Mouse (Mus musculus) liver, postnatal 0 days (tissue): Measurements from ENCODE around the gene St3gal5. TPM values are rescaled to one million over a fixed set of nuclear protein-coding genes. Genes with fewer than 3 reads are reported as not detected.
"Not testable (repeated sequence)": the region's sequence is repeated elsewhere in the genome, so short reads cannot be mapped to it uniquely, and the experiment has no call there.

Source experiments
- ATAC-seq: fragments of 200-750 bp; cut with Nextera tagmentation; 2 replicates; pipeline ENCODE4 v1.8.0; 2017; ENCODE audit warnings: mild to moderate bottlenecking, moderate library complexity
- DNase-seq: peaks from one replicate; pipeline ENCODE4 v3.0.0-alpha.2; 2016
- H3K27ac ChIP-seq: fragments of 300-500 bp; sonication (generic); 2 replicates; pipeline ENCODE4 v1.5.1; 2014; ENCODE audit warnings: antibody characterized with exemption, moderate library complexity, mild to moderate bottlenecking, low read depth
- H3K27me3 ChIP-seq: fragments of 300-500 bp; sonication (generic); 2 replicates; pipeline ENCODE4 v1.6.1; 2014; ENCODE audit warnings: low read length, control low read depth, mixed read lengths; ENCODE audit not compliant: insufficient read depth
- H3K36me3 ChIP-seq: fragments of 300-500 bp; sonication (generic); replicated peaks from 2 replicates; pipeline ENCODE4 v1.6.1; 2014; ENCODE audit warnings: mild to moderate bottlenecking, control low read depth, low read length, moderate library complexity, mixed read lengths; ENCODE audit not compliant: insufficient read depth
- H3K4me1 ChIP-seq: fragments of 300-500 bp; sonication (generic); 2 replicates; pipeline ENCODE4 v1.6.1; 2014; ENCODE audit warnings: antibody characterized with exemption, mild to moderate bottlenecking, control low read depth; ENCODE audit not compliant: insufficient read depth
- H3K4me2 ChIP-seq: fragments of 300-500 bp; sonication (generic); 2 replicates; pipeline ENCODE4 v1.6.1; 2014; ENCODE audit warnings: low read depth, mild to moderate bottlenecking, low read length, moderate library complexity, mixed read lengths
- H3K4me3 ChIP-seq: fragments of 300-500 bp; sonication (generic); 2 replicates; pipeline ENCODE4 v1.5.1; 2014; ENCODE audit warnings: low read depth, low read length
- H3K9ac ChIP-seq: fragments of 300-500 bp; sonication (generic); replicated peaks from 2 replicates; pipeline ENCODE4 v1.6.1; 2014; ENCODE audit warnings: mild to moderate bottlenecking, moderate library complexity
- H3K9me3 ChIP-seq: fragments of 300-500 bp; sonication (generic); 2 replicates; pipeline ENCODE4 v1.6.1; 2016; ENCODE audit warnings: mild to moderate bottlenecking, control low read depth, low read length, mixed read lengths
- CTCF ChIP-seq: sonication (generic); IDR thresholded peaks from 2 replicates; pipeline ENCODE4 v1.5.1; 2016; ENCODE audit warnings: antibody characterized with exemption, low read depth
- EP300 ChIP-seq: IDR thresholded peaks from 2 replicates; pipeline ENCODE4 v1.6.1; 2016; ENCODE audit warnings: antibody characterized with exemption, low read depth, mild to moderate bottlenecking
- WGBS: fragments of 180-500 bp; shearing (Covaris S2); extraction: QIAGEN DNeasy Blood & Tissue Kit; methylation state at CpG from one replicate; pipeline ENCODE4 v1.1.7; 2014; ENCODE audit not compliant: insufficient replicate concordance; 5-methylcytosine and 5-hydroxymethylcytosine counted together
- polyA plus RNA-seq: library from polyadenylated mRNA; unstranded; fragments of >200 nt; fragmentation: Nextera tagmentation; extraction: Ambion mirVana; gene quantifications from 2 replicates; pipeline ENCODE4 v1.2.1, GENCODE M21; 2015

The St3gal5 gene
- polyA plus RNA-seq, 1 experiment from 2014 or later: 212 TPM

- peaks cover 10% of the 10 kb centered on the region for H3K9me3 ChIP-seq
- H3K9ac ChIP-seq: no peak overlapping the region
- H3K4me2 ChIP-seq: no peak overlapping the region
- H3K4me1 ChIP-seq: no peaks in the 10 kb centered on the region
- DNase-seq (no peak), ATAC-seq (no peak)
- no peaks in the 10 kb centered on the region for H3K27me3 ChIP-seq
- no peak overlapping the region for H3K27ac ChIP-seq
- WGBS: 96% methylated on average over 4 of the region's 4 CpGs
- H3K36me3 ChIP-seq: peaks cover 96% of the 10 kb centered on the region
- H3K4me3 ChIP-seq: no peak overlapping the region
- no peak for TF ChIP-seq CTCF
Observed at GRCm38 (mm10) chr6:72148721-72149120, 51.3 kb downstream of the St3gal5 start.

GRCm38 (mm10) chr6:72149797-72150196 lies 52.4 kb downstream of the St3gal5 start:
- Histone ChIP-seq H3K4me1 (no peaks in the 10 kb centered on the region), H3K4me2 (no peak overlapping the region), H3K9ac (no peak overlapping the region), H3K36me3 (peaks cover 91% of the 10 kb centered on the region), H3K4me3 (no peak overlapping the region), H3K27ac (no peak overlapping the region), H3K27me3 (no peaks in the 10 kb centered on the region), H3K9me3 (peaks cover 10% of the 10 kb centered on the region)
- no peak for TF ChIP-seq EP300
- TF ChIP-seq CTCF: peak; percentile 55
- 96% methylated on average over 3 of the region's 3 CpGs for WGBS
- DNase-seq: no peak
- no peak for ATAC-seq

GRCm38 (mm10) chr6:72152707-72153106 lies 55.3 kb downstream of the St3gal5 start:
- Histone ChIP-seq H3K27me3 (no peaks in the 10 kb centered on the region), H3K27ac (no peak overlapping the region), H3K9ac (no peak overlapping the region), H3K4me3 (no peak overlapping the region), H3K4me1 (no peaks in the 10 kb centered on the region), H3K4me2 (no peak overlapping the region), H3K36me3 (peaks cover 77% of the 10 kb centered on the region), H3K9me3 (peaks cover 10% of the 10 kb centered on the region)
- DNase-seq (no peak), ATAC-seq (no peak)
- no peak for TF ChIP-seq EP300
- TF ChIP-seq CTCF: no peak
- 79% methylated on average over 7 of the region's 7 CpGs for WGBS

GRCm38 (mm10) chr6:72153455-72153854 lies 56.1 kb downstream of the St3gal5 start:
- Histone ChIP-seq H3K27ac (no peak overlapping the region), H3K4me2 (no peak overlapping the region), H3K4me3 (no peak overlapping the region), H3K36me3 (peaks cover 70% of the 10 kb centered on the region), H3K9me3 (peaks cover 10% of the 10 kb centered on the region), H3K4me1 (no peaks in the 10 kb centered on the region), H3K27me3 (no peaks in the 10 kb centered on the region), H3K9ac (no peak overlapping the region)
- WGBS: 55% methylated on average over 11 of the region's 11 CpGs
- 0 out of 2 replicates have a peak, but pooled peaks have one; percentile 9 for ATAC-seq
- no peak for DNase-seq
- no peak for TF ChIP-seq CTCF
- TF ChIP-seq EP300: no peak

- not testable (repeated sequence) for DNase-seq, H3K4me3 ChIP-seq, H3K9ac ChIP-seq, H3K27ac ChIP-seq, H3K9me3 ChIP-seq, H3K4me2 ChIP-seq, H3K4me1 ChIP-seq, H3K27me3 ChIP-seq
- H3K36me3 ChIP-seq: peaks cover 64% of the 10 kb centered on the region
- peak; percentile 15; the same call in 1 of the 2 replicates for ATAC-seq
- WGBS: 67% methylated on average over 5 of the region's 5 CpGs
Observed at GRCm38 (mm10) chr6:72154008-72154407, 56.6 kb downstream of the St3gal5 start.

GRCm38 (mm10) chr6:72154938-72155531 lies 57.6 kb downstream of the St3gal5 start:
- peaks cover 54% of the 10 kb centered on the region for H3K36me3 ChIP-seq
- WGBS: 85% methylated on average over 7 of the region's 7 CpGs
- ATAC-seq: no peak; the same call in 1 of the 2 replicates

GRCm38 (mm10) chr6:72155649-72156048 lies 58.3 kb downstream of the St3gal5 start:
- no peak for DNase-seq
- Histone ChIP-seq H3K4me1 (peaks cover 5% of the 10 kb centered on the region; the same call in 1 of the 2 replicates), H3K4me3 (no peak overlapping the region), H3K9ac (no peak overlapping the region), H3K36me3 (peaks cover 48% of the 10 kb centered on the region), H3K9me3 (no peaks in the 10 kb centered on the region), H3K27ac (no peak overlapping the region), H3K27me3 (no peaks in the 10 kb centered on the region), H3K4me2 (no peak overlapping the region)
- TF ChIP-seq CTCF (no peak), EP300 (no peak)
- 71% methylated on average over 8 of the region's 8 CpGs for WGBS
- peak; percentile 7; the same call in 1 of the 2 replicates for ATAC-seq

More at GRCm38 (mm10) chr6:72154938-72155531, 57.6 kb downstream of the St3gal5 start:
- H3K27me3 ChIP-seq: no peaks in the 10 kb centered on the region
- TF ChIP-seq CTCF (no peak), EP300 (no peak)
- no peak for DNase-seq
- H3K27ac ChIP-seq: no peak overlapping the region
- peaks cover 1% of the 10 kb centered on the region; the same call in 1 of the 2 replicates for H3K4me1 ChIP-seq
- no peak overlapping the region for H3K4me2 ChIP-seq
- no peaks in the 10 kb centered on the region; the same call in 1 of the 2 replicates for H3K9me3 ChIP-seq
- H3K4me3 ChIP-seq: no peak overlapping the region
- H3K9ac ChIP-seq: no peak overlapping the region
